Mouse (Mus musculus) midbrain, embryonic 15.5 days (tissue): ENCODE results near the gene Cd9. TPM values are rescaled to one million over a fixed set of nuclear protein-coding genes. Genes with fewer than 3 reads are reported as not detected.
"Not testable (repeated sequence)": the region's sequence is repeated elsewhere in the genome, so short reads cannot be mapped to it uniquely, and the experiment has no call there.

Experiments used
- ATAC-seq: fragments of 200-750 bp; cut with Nextera tagmentation; replicated peaks from 2 replicates; pipeline ENCODE4 v1.8.0; 2017; ENCODE audit warnings: moderate TSS enrichment
- H3K27ac ChIP-seq: fragments of 300-500 bp; sonication (generic); 2 replicates; pipeline ENCODE4 v1.5.1; 2015; ENCODE audit warnings: mild to moderate bottlenecking, inconsistent platforms
- H3K27me3 ChIP-seq: fragments of 300-500 bp; sonication (generic); replicated peaks from 2 replicates; pipeline ENCODE4 v1.6.1; 2015; ENCODE audit warnings: inconsistent platforms
- H3K36me3 ChIP-seq: fragments of 300-500 bp; sonication (generic); replicated peaks from 2 replicates; pipeline ENCODE4 v1.6.1; 2015; ENCODE audit warnings: inconsistent platforms
- H3K4me1 ChIP-seq: fragments of 300-500 bp; sonication (generic); 2 replicates; pipeline ENCODE4 v1.6.1; 2015; ENCODE audit warnings: inconsistent platforms
- H3K4me2 ChIP-seq: fragments of 300-500 bp; sonication (generic); 2 replicates; pipeline ENCODE4 v1.6.1; 2015; ENCODE audit warnings: inconsistent platforms, mild to moderate bottlenecking, moderate library complexity
- H3K4me3 ChIP-seq: fragments of 300-500 bp; sonication (generic); 2 replicates; pipeline ENCODE4 v1.5.1; 2015; ENCODE audit warnings: mild to moderate bottlenecking, inconsistent platforms
- H3K9ac ChIP-seq: fragments of 300-500 bp; sonication (generic); 2 replicates; pipeline ENCODE4 v1.6.1; 2015; ENCODE audit warnings: mild to moderate bottlenecking, inconsistent platforms
- H3K9me3 ChIP-seq: fragments of 300-500 bp; sonication (generic); 2 replicates; pipeline ENCODE4 v1.6.1; 2016; ENCODE audit warnings: inconsistent platforms
- WGBS: fragments of 180-500 bp; shearing (Covaris S2); methylation state at CpG from one replicate; pipeline ENCODE4 v1.1.7; 2015; ENCODE audit warnings: mixed read lengths; 5-methylcytosine and 5-hydroxymethylcytosine counted together
- polyA plus RNA-seq: library from polyadenylated mRNA; unstranded; fragments of >200 nt; fragmentation: Nextera tagmentation; extraction: Ambion mirVana; gene quantifications from 2 replicates; pipeline ENCODE4 v1.2.1, GENCODE M21; 2015

The Cd9 gene
- polyA plus RNA-seq, 1 experiment from 2014 or later: 58.9 TPM

- Histone ChIP-seq H3K4me3 (peak overlapping the region; percentile 53; the same call in 1 of the 2 replicates), H3K27me3 (peaks cover 14% of the 10 kb centered on the region), H3K36me3 (no peaks in the 10 kb centered on the region), H3K9me3 (no peaks in the 10 kb centered on the region), H3K4me2 (peak overlapping the region; percentile 95; the same call in 1 of the 2 replicates), H3K4me1 (peaks cover 15% of the 10 kb centered on the region), H3K27ac (no peak overlapping the region), H3K9ac (no peak overlapping the region)
- 54% methylated on average over 5 of the region's 5 CpGs for WGBS
- no peak for ATAC-seq
Observed at GRCm38 (mm10) chr6:125493147-125493546, 1.4 kb downstream of the Cd9 start.

- peak overlapping the region; percentile 95; the same call in 1 of the 2 replicates for H3K4me2 ChIP-seq
- no peaks in the 10 kb centered on the region for H3K36me3 ChIP-seq
- H3K4me3 ChIP-seq: no peak overlapping the region
- no peak overlapping the region for H3K9ac ChIP-seq
- H3K27ac ChIP-seq: no peak overlapping the region
- H3K9me3 ChIP-seq: no peaks in the 10 kb centered on the region
- 85% methylated on average over 6 of the region's 6 CpGs for WGBS
- peaks cover 14% of the 10 kb centered on the region for H3K27me3 ChIP-seq
- ATAC-seq: no peak
- peaks cover 15% of the 10 kb centered on the region for H3K4me1 ChIP-seq
Observed at GRCm38 (mm10) chr6:125492664-125493063, 1.9 kb downstream of the Cd9 start.

GRCm38 (mm10) chr6:125492033-125492432, 2.6 kb downstream of the Cd9 start:
- H3K27me3 ChIP-seq: peaks cover 14% of the 10 kb centered on the region
- no peak for ATAC-seq
- H3K9ac ChIP-seq: no peak overlapping the region
- peaks cover 15% of the 10 kb centered on the region for H3K4me1 ChIP-seq
- H3K36me3 ChIP-seq: no peaks in the 10 kb centered on the region
- H3K9me3 ChIP-seq: no peaks in the 10 kb centered on the region
- no peak overlapping the region for H3K27ac ChIP-seq
- WGBS: 72% methylated on average over 9 of the region's 9 CpGs
- H3K4me3 ChIP-seq: no peak overlapping the region
- H3K4me2 ChIP-seq: peak overlapping the region; percentile 0; the same call in 1 of the 2 replicates

- no peak for ATAC-seq
- H3K27ac ChIP-seq: no peak overlapping the region
- peaks cover 15% of the 10 kb centered on the region for H3K4me1 ChIP-seq
- no peak overlapping the region for H3K9ac ChIP-seq
- peaks cover 14% of the 10 kb centered on the region for H3K27me3 ChIP-seq
- H3K4me2 ChIP-seq: no peak overlapping the region
- no peak overlapping the region for H3K4me3 ChIP-seq
- H3K9me3 ChIP-seq: no peaks in the 10 kb centered on the region
- 88% methylated on average over 10 of the region's 10 CpGs for WGBS
- no peaks in the 10 kb centered on the region for H3K36me3 ChIP-seq
Observed at GRCm38 (mm10) chr6:125491393-125491792, 3.2 kb downstream of the Cd9 start.

DNA sequence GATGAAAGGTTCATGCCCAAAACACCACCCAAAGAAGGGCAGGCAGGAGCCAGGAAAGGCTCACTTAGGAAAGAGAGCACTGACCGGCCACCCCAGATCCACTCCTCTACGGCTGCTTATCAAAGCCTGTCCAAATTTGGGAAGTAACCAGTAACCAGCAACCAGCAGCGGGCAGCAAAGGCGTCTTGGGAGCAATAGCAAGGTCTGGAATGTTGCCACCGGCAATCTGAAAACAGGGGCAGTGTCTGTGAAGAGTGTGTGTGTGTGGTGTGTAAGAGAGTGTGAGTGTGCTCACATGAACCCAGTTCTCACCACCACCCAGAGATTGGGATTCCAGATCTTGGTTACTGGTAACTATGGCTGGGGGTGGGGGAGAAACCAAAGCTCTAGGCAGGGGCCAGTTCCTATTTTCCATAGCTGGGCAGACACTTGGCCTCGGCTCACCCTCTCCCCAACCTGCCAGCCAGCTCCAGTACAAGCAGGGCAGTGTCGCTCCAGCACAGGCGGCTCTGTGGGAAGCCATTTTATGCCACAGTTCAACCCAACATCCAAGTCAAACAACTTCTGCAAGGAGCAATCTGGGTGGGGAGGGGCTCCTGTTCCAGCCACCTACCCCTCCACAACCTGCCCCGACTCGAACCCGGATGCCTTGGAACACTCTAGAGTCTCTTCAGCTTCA, 4.6 kb downstream of the Cd9 start:
- Histone ChIP-seq H3K4me2 (no peak overlapping the region), H3K27ac (0 out of 2 replicates have a peak overlapping the region, but pooled peaks have one; percentile 2), H3K4me1 (peaks cover 15% of the 10 kb centered on the region), H3K27me3 (peaks cover 8% of the 10 kb centered on the region; the same call in 1 of the 2 replicates), H3K36me3 (no peaks in the 10 kb centered on the region), H3K9me3 (no peaks in the 10 kb centered on the region), H3K4me3 (no peak overlapping the region), H3K9ac (no peak overlapping the region)
- ATAC-seq: no peak
- 82% methylated on average over 11 of the region's 11 CpGs for WGBS

DNA sequence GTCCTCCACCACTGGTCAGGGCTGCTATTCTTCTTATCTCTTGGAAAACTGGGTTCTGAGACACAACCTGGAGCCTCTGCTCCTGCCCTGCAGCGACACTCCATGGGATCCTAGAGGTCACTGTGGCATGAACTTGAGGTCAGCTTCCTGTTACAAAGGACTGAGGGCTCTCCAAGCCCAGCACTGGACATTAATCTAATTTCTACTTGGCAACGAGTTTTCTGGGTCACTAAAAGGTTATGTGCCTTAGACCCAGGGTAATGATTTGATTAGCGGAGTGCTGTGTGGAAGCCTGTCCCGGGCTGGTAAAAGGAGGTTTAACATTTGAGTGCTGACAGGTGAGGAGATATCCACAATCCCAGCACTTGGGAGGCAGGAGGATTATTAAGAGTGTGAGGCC, 9.0 kb downstream of the Cd9 start:
- no peaks in the 10 kb centered on the region for H3K9me3 ChIP-seq
- no peak overlapping the region for H3K4me3 ChIP-seq
- H3K4me2 ChIP-seq: no peak overlapping the region
- peaks cover 5% of the 10 kb centered on the region; the same call in 1 of the 2 replicates for H3K4me1 ChIP-seq
- no peaks in the 10 kb centered on the region for H3K27me3 ChIP-seq
- H3K9ac ChIP-seq: no peak overlapping the region
- WGBS: 72% methylated on average over 4 of the region's 4 CpGs
- no peak overlapping the region for H3K27ac ChIP-seq
- H3K36me3 ChIP-seq: no peaks in the 10 kb centered on the region
- ATAC-seq: no peak

GRCm38 (mm10) chr6:125484721-125485120, 9.9 kb downstream of the Cd9 start:
- Histone ChIP-seq H3K4me1 (peaks cover 11% of the 10 kb centered on the region), H3K9me3 (no peaks in the 10 kb centered on the region), H3K27ac (no peak overlapping the region), H3K4me2 (no peak overlapping the region), H3K36me3 (no peaks in the 10 kb centered on the region), H3K27me3 (no peaks in the 10 kb centered on the region), H3K4me3 (no peak overlapping the region), H3K9ac (no peak overlapping the region)
- ATAC-seq: no peak
- WGBS: 98% methylated on average over 2 of the region's 2 CpGs

- H3K9me3 ChIP-seq, H3K4me2 ChIP-seq, H3K36me3 ChIP-seq, H3K27me3 ChIP-seq, H3K4me3 ChIP-seq, ATAC-seq, H3K9ac ChIP-seq, H3K27ac ChIP-seq: not testable (repeated sequence)
- WGBS: 96% methylated on average over 10 of the region's 10 CpGs
- peaks cover 11% of the 10 kb centered on the region for H3K4me1 ChIP-seq
Observed at GRCm38 (mm10) chr6:125484313-125484660, 10.3 kb downstream of the Cd9 start.

- H3K27me3 ChIP-seq: no peaks in the 10 kb centered on the region
- H3K9ac ChIP-seq: no peak overlapping the region
- no peak overlapping the region for H3K4me3 ChIP-seq
- no peak for ATAC-seq
- 90% methylated on average over 12 of the region's 12 CpGs for WGBS
- no peaks in the 10 kb centered on the region for H3K9me3 ChIP-seq
- no peak overlapping the region for H3K4me2 ChIP-seq
- no peak overlapping the region for H3K27ac ChIP-seq
- H3K36me3 ChIP-seq: no peaks in the 10 kb centered on the region
- H3K4me1 ChIP-seq: peaks cover 11% of the 10 kb centered on the region
Observed at GRCm38 (mm10) chr6:125483515-125484312, 10.9 kb downstream of the Cd9 start.

DNA sequence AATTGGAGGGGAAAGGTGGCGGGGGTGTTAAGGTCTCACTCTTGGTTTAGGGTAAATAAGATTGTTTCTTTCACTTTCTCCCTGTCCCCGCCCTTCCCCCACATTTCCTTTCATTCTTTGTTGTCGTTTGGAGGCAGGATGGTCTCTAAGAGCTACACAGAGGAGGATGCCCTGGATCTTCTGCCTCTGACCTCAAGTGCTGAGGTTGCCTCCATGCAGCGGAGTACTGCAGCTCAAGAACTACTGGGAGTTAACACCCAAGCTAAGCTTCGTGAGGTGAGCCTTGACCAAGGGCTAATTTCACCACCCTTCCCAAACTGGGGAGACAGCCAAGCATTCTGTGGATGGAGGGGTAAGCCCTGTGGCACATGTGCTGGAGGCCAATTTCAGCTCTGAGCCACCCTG, 12.2 kb downstream of the Cd9 start:
- H3K36me3 ChIP-seq: no peaks in the 10 kb centered on the region
- no peaks in the 10 kb centered on the region for H3K9me3 ChIP-seq
- H3K9ac ChIP-seq: no peak overlapping the region
- ATAC-seq: no peak
- no peak overlapping the region for H3K27ac ChIP-seq
- H3K4me2 ChIP-seq: no peak overlapping the region
- no peaks in the 10 kb centered on the region for H3K27me3 ChIP-seq
- 60% methylated on average over 5 of the region's 5 CpGs for WGBS
- no peak overlapping the region for H3K4me3 ChIP-seq
- peaks cover 11% of the 10 kb centered on the region for H3K4me1 ChIP-seq

GRCm38 (mm10) chr6:125481667-125482390, 12.8 kb downstream of the Cd9 start:
- no peaks in the 10 kb centered on the region for H3K27me3 ChIP-seq
- no peak overlapping the region for H3K4me2 ChIP-seq
- WGBS: 57% methylated on average over 7 of the region's 7 CpGs
- no peak overlapping the region for H3K4me3 ChIP-seq
- H3K9ac ChIP-seq: no peak overlapping the region
- H3K36me3 ChIP-seq: no peaks in the 10 kb centered on the region
- no peak overlapping the region for H3K27ac ChIP-seq
- H3K9me3 ChIP-seq: no peaks in the 10 kb centered on the region
- H3K4me1 ChIP-seq: peaks cover 11% of the 10 kb centered on the region
- no peak for ATAC-seq
